Mouse (Mus musculus) left cerebral cortex, postnatal 14 days (tissue): ENCODE data around the gene Pou2af1. TPM values are rescaled to one million over a fixed set of nuclear protein-coding genes. Genes with fewer than 3 reads are reported as not detected.
A peak's percentile ranks its signal among the peaks of the same experiment; 100 is the strongest.

Experiments
- DNase-seq, 2 experiments: peaks; one replicate each; pipeline ENCODE4 v3.0.0; 2021 to 2022; ENCODE audit warnings: low spot score in 2 of 2, mixed read lengths in 1 of 2
- intact Hi-C: fragments of 180-260 bp; cut with DNase I; formaldehyde crosslinking; loops from one replicate; pipeline ENCODE4 v1.15.1; 2025
- total RNA-seq, 2 experiments: library from RNA; stranded (reverse); gene quantifications; 2 replicates each; pipeline ENCODE4 v1.2.3; 2021

Gene Pou2af1
- total RNA-seq, 2 experiments from 2014 or later: not detected

DNA sequence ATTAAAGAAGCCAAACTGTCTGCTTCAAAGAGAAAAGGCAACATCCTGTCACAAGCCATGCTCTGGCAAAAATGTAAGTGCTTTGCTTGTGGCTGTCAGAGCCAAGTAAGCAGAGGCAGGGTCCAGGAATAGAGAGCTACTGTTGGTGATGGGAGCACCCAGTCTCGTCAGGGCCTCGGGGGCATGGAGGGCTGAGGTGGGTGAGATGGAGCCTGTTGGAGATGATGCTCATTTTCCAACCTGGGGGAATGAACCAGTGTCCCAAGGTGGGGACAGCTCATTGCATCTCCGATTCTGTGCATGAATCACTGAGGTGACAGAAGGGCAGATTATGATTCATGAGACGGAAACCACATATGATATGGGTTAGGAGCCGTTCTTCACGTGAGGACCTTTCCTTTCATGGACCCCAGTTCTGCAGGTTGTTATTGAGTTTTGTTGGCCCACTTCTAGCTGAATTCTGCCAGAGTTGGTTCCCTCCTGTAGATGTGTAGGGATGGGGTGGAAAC, 275 bp downstream of the Pou2af1 start:
- no peak for DNase-seq
- intact Hi-C loops: no loop called here

DNA sequence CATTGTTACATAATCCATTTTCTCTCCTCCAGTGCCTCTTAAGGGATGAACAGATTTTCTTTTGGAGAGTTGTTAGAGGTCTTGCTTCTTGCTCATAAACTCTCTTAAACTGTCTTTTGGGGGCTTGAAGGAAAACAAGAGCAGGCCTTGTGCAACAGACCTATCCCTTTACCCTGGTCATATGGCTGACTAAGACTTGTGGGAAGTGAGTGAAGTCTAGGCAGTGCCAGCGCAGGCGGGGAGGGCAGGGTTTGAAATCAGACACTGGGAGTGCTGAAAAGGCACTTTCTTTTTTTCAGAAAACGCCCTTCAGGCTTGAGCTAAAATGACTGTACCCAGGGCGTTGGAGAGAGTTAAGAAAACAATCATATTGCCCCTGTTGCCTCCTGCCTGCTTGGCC, 1.8 kb downstream of the Pou2af1 start:
- intact Hi-C loops: no loop called here
- DNase-seq: no peak

DNA sequence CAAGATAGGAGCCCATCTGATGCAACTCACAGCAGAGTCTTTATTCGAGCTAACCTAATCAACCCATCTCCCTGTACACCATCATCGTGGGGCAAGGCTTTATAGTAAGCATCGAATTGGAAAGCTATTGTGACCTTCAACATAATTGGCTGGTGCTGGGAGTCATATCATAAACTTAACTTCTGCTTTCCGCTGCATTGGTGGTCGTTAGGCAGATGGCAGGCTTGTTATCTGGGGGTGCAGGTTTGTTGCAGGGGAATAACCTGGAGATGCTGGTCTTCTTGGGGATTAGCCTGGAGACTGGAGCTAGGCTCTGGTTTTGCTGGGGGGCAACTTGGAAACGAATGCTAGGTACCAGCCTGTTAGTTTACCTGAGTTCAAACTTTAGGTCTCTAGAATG, 2.4 kb downstream of the Pou2af1 start:
- intact Hi-C loops: no loop called here
- no peak for DNase-seq

DNA sequence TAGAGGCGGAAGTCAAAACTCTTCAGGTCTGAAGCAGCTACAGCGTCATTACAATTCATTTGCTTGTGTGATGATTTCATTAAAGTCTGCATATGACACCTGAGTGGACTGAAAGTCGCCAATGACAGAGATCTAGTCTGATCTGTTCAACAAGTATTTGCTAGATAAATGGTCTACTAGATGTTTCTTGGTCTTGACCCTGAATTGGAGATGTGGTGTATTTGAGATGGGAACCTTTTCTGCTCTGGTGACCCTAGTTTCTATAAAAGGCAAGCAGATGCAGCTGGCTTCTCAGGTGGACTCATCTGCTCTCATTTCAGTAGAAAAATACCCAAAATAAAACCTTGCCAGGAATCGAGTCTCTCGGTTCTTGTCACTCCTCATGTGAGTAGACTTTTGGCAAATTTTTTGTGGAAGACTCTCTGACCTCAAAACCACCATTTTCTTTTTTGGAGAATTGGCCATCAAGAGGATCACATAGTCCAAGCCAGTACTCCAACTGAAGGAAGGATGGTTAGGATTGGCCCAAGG, 12.2 kb downstream of the Pou2af1 start:
- intact Hi-C loops: no loop called here
- DNase-seq: no peak

DNA sequence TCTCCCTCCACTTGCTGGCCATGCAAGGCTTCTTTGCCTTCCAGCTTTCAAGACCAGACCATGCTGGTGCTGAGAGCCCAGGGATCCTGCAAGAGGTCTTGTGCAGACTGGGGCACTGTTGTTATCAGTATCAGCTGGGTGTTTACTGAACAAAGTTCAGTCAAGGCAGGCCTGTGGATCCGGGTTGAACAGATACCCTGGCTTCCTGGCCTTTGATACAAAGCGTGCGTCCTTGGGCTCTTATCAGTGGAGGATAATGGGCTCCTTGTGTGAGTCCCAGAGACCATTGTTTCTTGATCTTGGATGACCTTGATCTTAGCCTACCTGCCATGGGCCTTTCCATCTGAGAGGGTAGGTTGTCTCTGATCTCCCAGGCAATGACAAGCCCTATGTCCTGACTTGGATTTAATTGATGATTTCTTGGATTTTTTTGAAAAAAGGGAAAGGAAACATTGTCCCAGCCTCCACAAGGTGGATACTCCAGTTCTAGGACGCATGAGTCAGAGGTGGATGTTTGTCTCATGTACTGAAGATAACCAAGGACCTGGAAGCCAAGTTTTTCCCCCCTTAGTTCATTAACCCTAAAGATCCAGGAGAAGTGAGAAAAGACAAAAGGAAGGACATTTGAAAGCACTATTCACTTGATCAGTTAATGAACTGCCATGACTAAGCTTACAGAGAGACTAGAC, 17.3 kb downstream of the Pou2af1 start:
- no peak for DNase-seq
- intact Hi-C loops: no loop called here

DNA sequence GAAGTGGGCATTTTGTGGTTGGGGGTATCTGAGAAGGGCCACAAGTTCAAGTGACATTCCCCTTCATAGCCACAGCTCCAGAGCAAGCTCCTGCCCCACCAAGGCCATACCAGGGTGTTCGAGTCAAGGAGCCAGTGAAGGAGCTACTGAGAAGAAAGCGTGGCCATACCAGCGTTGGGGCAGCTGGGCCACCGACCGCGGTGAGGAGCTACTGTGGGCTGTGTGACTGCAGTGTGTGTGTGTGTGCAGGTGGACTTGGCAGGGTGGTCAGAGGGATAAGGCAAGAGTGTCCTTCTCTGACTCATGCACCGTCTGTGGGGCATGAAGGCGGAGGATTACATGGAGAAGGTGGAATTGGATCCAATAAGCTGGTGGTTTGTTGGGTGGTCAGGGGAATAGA, 18.7 kb downstream of the Pou2af1 start:
- no peak for DNase-seq
- intact Hi-C loops: no loop called here

DNA sequence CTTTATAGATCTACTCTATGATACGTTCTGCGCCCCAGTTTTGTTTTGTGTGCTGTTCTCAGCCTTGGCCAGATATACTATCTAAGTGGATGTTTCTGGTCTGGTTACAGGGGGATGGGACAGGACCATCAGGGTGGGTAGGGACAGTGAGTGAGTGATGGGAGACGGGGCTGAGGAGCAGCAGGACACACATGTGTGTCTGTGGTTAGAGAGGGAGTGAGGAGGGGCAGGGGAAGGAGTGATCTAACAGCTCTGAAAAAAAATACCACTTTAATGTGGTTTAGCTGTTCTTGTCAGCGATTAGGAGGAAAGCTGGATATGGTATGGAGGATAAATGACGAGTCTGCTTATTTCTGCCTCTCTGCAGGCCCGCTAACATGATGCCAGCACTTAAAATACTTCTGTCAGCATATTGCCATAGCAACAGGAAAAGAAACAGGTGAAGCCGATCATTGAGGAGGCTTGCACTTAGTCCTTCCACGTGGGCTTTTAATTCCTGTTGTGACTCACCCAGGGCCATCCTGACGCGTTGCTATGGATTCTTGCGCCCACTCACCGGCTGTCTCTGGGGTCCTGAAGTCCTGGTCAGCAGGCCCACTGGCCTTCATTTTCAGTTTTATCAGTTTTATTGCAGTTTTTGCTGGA, 25.4 kb downstream of the Pou2af1 start:
- intact Hi-C loops: no loop called here
- DNase-seq: peak; percentile 66 to 87

DNA sequence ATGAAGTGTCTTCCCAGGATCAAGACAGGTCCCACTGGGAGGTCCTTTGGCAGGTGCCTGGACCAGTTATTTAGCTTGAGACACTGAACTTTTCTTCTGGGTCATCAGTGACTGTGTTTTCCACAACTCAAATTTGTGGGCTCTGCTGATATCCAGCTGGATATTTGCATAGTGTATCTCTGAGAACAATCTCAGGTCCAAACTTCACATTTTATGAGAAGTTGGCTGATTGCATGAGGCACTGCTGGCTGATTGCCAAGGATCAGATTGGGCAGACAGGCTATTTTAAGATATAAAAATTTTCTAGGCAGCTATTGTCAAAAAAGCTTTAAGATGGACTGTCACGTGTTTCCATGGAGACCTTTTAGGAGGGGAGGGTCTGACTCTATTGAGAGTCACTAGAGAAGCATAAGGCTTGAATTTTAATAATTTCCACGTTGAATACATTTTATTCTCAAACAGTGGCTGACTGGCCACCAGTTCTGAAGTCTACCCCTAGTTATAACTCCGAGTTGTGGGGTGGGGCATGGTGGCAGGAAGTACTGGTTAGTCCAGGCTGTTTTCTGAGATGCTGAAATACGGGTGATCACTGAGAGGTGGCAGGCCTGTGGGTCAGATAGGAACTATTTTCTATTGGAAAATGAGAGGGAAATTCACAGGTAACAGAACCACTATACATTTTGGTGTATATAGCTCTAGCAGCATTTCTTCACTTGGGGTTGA, 43.4 kb downstream of the Pou2af1 start:
- no peak for DNase-seq
- intact Hi-C loops: no loop called here

DNA sequence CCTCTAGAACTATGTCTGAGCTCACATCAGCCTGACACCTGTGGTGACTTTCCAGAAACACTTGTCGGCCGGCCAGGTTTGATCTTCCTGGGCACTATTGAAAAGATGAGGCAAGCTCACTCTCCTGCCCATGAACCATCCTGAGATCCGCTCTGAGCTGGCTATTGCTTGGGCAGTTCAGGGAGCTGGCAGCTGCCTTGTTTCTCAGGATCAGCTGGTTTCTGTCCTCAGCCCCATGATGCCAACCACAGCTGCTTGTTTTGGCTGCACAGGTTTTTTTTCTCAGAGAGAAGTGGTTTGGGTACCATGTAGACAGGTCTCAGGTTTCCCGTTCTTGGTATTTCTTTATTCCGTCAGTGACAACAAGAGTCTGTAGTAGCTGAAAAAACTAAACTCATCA, 44.9 kb downstream of the Pou2af1 start:
- intact Hi-C loops: no loop called here
- DNase-seq: no peak

DNA sequence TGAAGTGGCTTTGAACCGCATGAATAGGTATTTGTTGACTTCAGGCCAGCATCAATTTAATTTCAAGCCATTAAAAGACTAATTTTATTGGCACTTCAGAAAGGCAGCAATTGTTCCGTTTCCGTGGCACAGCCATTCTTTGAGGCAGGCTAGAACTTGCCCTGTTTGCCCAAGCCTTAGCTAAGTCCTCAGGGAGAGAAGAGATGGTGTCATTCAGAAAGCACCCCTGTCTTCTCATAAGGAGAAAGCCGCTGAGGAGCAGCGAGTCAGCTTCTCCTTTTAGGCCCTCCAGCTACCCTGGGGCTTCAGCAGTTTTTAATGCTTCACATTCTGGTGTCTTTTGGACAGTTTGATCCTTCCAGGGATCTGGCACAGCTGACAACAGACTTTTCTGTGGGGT, 55.3 kb downstream of the Pou2af1 start:
- no peak for DNase-seq
- intact Hi-C loops: no loop called here

DNA sequence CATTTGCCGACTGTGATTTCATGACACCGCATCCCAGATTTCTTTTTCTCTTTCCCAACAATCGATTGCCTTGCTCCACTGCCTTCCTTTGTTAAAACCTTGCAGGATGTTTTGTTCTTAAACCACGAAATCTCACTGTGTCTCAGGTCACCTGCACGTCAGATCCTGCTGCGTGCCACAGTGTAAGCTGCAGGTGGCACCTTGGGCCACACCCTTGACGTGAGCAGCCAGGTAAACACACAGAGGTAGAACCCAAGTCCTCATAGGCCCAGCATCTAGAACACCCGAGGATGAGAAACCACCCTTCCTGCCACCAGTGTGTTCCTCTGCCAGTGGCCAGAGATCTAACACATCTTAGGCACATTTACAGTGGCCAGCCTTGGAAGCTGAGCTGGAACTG, 57.6 kb downstream of the Pou2af1 start:
- DNase-seq: no peak
- intact Hi-C loops: no loop called here

DNA sequence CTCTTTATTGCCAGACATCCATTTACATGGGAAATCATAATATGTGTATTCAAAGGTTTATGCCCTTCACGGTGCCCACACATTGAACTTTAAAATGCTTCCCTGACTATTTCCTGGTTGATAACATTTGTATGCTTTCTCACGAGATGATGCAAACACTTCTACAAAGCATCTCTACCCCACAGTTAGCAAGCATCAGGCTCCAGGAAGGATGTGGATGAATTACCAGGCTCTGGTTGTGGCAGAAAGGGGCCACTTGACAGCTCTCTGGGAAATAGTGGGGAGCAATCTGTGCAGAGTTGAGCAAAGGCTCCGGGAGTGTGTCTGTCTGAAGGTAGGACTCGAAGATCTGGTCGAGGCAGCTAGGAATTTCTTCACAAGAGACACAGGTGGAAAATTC, 58.6 kb downstream of the Pou2af1 start:
- no peak for DNase-seq
- intact Hi-C loops: no loop called here

DNA sequence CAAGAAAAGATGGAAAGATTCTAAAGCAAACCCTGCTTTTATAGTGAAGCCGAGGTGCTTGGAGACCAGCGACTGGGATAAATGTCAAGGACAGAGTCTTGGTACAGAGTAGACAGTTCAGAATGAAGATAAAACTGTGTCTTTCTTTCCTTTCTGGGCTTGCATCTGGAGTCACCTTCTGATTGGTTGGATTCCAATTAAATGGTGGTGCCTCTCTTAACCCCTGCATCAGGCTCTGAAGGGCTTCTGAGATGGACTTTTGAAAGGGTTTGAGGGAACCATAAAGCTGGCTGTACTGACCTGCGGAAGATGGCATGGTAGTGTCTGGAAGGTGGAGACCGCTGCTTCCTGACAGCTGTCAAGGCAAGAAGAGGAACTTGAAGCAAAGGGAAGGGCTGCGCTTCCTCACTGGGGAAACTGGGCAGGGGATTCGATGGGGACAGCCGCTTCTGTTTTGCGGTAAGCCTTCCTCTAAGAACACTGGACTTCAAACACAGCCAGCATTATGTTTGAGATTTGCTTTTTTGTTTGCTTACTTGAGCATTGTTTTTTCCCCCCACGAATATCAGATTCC, 60.2 kb downstream of the Pou2af1 start:
- intact Hi-C loops: no loop called here
- DNase-seq: no peak

DNA sequence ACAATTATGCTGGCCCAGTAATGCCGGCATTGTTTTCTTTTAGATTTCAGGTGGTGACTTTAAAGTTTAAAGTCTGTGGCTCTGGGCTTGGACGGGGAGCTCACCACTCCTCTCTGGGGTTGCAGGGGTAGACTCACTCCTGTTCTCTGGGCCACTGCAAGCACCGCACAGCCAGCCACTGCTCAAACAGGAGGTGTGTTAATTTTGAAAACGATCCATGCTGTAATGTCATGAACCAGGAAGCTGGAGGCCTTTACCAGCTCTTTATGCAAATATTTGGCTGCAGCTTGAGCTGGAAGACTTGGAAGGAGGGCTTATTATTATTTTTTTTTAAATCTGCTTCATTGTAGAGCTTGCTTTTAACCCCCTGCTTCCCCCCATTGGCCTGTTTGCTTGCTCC, 61.2 kb downstream of the Pou2af1 start:
- intact Hi-C loops: no loop called here
- no peak for DNase-seq

DNA sequence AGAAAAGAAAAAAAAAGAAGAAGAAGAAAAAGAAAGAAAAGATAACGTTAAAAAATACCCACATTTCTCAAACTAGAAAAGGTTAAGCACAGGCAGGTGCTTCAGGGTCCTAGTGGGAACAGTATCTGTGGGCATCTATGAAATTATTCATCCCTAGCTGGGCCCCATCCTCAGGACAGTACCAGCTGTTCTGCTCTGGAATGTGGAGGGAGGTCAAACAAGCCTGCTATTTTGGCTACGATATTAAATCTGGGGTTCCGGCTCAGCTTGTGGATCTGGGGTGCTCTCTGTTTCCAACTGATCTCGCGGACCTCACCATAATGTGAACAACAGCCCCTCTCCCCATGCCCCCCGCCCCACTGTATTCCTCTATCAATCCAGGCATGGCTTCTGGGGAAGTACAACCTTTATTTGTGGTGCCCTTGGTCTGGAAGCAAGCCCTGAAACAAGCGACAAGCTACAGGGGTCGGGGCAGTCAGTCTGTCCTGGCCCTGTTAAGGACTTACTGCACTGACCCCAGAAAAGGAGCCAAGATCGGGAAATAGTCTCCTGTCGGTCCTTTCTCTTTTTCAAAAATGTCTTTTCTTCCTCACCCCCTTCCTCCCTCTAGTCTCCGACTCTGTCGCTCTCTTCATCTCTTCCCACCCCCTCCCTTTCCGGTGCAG, 64.5 kb downstream of the Pou2af1 start:
- intact Hi-C loops: no loop called here
- no peak for DNase-seq

DNA sequence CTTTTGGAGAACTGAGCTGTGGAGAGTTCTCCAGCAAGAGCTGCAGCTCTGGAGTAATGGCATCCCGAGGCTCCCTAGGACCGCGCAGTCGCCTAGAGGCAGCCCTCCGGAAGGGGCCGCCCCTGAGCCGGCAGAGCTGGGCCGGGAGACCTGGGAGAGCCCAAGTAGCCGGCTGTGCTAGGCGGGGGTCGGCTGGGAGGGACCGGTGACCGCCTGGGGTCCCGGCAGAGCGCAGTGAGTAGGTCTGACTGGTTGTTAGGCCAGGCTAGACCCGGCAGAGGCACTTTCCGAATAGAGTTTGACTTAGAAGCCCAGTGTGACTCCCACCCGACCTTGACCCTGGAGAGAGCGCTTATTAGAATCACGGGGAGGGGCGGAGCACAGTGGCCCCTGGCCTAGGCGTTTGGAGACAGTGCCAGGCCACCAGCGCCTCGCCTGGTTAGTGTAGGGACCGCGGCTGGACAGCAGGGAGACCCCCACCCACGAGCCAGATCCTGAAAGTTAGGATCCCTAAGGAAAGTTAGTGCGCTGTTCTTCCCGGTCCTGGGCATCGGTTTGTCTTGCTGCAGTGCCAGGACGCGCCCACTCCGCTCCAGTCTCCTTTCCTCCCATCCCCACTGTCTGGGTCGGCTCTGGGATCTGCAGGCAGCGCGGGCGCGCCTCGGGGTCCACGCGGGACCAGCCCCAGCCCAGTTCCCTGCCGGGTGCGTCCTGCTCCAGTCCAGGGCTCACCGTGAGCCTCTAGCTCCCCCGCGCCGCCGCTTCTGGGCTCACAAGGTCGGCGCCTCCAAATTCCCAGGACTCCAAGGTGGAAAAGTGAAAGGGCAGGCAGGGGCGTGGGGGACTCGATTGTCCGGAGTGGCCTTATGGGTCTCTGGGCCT, 65.2 kb downstream of the Pou2af1 start, which contains the start of gene Colca2:
Colca2 (minus strand) TSS at position 70 of the 882 bp plus-strand sequence.
- intact Hi-C loops: no loop called here
- DNase-seq: peak; percentile 39 to 65

DNA sequence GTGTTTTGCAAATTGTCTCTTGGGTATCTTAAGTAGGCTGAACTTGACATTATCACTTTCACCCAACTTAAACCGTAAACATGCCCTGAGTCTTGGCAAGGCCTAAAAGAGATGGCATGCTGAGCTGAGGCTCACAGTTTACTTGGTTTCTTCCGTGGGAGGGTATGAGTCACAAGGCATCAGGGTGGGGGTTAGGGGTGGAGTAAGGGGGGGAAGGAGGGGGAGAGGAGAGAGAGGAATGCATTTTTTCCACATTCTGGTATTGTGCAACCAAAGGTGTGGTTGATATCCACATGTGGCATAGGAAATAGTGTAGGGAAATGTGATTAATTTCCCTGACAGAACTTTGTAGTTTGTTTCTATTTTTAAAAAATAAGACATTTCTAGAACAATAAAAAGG, 72.6 kb downstream of the Pou2af1 start:
- no peak for DNase-seq
- intact Hi-C loops: no loop called here
